Mouse (Mus musculus): ENCODE measurements around the gene Icam1.

Icam1 gene

DNA sequence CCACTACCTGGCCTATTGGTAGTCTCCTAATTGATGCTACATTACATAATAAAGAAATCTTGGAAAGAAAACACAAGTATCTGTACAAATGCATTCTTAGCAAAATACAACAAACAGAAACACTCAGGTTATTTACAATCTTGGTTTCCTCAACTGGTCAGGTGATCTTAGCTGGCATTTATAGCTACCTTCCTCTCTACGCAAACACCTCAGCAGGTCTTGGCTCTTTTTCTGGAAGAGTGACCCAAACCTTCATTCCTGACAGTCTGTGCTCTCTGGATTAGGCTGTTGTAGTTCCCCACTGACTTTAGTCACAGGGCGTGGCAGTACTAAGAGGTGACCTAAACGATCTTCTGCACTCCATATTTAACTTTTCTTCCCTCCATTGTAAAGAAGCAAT lies 29.4 kb downstream of the Icam1 start:
- DNase-seq (ENCODE audit: low spot score in 2 of 2): no peak

DNA sequence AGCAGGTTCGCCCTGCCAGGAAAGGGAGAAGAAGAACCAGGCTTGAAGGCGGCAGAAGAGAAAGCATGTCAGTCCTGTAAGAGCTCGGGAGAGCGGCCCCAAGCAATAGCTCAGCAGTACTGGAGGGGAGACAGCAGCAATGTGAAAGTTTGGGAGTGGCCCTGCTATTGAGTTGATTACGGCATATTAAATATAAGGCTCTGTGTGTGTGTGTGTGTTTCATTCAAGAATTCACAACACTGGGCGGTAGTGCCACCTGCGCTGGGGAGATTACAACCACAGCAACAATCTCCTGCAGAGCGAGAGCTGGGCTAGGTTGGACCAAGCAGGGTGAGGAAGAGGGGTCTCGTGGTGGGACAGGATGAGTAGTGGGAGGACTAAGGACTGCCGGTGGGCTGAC lies 35.8 kb downstream of the Icam1 start:
- DNase-seq (ENCODE audit: low spot score in 2 of 2): no peak

DNA sequence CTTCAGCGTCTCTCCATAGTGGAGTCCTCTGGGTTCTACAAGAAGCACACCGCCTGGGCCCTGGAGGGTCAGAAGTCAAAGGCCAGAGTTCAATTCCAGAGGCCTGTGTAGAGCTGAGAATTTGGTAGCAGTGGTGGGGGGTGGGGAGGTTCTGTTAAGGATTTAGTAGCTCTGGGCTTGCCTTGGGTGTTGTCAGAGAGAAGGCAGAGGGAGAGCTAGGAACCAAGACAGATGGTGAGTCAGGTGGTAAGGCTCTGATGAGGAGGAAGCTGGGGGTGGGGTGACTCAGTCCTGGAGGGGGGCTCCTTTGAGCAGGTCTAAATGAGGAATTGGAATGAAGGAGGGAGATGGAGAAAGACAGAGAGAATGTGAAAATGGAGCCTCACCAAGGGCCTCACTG lies 47.1 kb downstream of the Icam1 start:
- DNase-seq (ENCODE audit: low spot score in 2 of 2): no peak

DNA sequence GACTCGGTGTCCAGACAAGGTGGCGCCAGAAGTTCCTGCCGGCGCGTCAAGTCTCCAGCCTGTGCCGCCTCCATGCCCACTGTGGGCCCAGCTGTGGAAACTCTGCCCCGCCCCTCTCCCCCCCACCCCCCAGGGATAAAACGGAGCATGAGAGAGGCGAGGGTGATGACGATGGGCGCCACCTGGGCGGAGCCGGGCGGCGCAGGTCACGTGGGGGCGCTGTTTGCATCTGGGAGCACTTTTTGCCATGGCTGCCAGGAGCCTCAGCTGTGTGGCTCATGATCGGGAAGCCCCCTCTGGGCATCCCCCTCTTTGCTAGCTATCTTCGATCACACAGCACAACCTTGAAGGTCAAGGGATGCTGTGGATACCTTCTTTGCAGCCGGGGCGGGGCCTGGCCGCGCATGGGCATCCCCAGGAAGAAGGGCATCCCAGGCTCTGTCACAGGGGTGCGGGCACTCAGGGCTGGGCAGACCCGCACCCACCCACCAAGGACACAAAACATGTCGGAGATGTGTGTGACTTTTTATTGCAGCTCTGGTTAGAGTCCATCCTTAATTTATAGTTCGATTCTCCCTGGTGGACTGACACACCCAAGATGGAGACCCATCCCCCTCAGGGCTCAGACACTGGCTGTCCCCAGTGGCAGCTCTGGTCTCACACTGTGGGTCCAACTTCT lies 51.4 kb downstream of the Icam1 start, which contains the start of gene Zglp1:
Zglp1 (minus strand) TSS at position 88 of the 679 bp plus-strand sequence.
- no peak for DNase-seq (ENCODE audit: low spot score in 2 of 2)

DNA sequence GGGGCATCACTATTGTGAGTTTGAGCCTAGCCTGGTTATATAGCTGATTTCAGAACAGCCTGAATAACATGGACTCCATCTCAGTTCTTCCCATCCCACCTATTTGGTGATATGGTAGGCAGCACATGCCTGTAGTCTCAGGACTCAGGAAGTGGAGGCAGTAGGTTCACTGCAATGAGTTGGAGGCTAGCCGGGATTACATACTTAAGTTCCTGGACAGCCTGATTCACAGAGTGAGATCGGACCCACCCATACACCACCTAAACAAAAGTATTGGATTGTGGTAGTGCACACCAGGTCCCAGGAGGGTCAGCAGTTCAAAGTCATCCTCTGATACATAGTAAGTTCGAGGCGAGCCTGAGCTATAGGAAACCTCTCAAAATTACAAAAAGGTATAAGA lies 56.9 kb downstream of the Icam1 start:
- no peak for DNase-seq (ENCODE audit: low spot score in 2 of 2)

DNA sequence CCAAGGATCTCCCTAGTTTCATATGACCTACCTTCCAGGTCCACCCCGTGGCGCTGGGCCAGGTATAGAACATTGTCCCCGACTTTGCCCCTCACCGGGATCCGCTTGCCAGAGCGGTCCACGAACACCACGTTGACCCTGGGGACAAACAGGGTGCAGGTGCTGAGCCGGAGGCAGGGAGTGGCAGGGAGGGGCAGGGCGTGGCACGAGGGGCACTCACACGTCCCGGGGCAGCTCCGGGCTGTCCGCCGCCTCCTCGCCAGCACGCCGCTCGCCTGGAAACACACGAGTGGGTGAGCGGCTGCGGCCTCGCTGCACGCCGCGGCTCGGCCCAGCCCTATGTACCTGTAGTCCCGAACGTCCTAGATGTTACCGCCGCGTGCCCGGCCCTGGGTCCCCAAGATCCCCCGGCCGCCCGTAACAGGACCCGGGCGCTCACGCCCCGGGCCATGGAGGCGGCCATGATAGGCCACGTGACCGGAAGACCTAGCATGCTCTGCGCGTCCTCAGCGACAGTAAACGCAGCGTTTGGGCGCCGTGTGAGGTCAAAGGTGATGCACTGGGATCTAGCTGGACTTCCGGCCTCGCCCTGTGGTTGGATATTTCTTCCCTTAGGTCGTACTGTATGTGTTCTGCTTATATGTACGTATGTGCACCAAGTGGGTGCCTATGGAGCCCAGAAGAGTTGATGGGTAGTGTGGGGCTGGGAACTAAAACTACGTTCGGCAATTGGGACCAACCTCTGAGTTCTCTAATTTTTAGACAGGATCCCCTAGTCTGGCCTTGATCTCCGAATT lies 57.5 kb downstream of the Icam1 start, which contains the start of the genes Gm49373 and Fdx1l:
Gm49373 (minus strand) TSS at position 53 of the 797 bp plus-strand sequence.
Fdx1l (minus strand) TSS at position 571 of the 797 bp plus-strand sequence.
- peak; percentile 80 to 82 for DNase-seq (ENCODE audit: low spot score in 2 of 2)

DNA sequence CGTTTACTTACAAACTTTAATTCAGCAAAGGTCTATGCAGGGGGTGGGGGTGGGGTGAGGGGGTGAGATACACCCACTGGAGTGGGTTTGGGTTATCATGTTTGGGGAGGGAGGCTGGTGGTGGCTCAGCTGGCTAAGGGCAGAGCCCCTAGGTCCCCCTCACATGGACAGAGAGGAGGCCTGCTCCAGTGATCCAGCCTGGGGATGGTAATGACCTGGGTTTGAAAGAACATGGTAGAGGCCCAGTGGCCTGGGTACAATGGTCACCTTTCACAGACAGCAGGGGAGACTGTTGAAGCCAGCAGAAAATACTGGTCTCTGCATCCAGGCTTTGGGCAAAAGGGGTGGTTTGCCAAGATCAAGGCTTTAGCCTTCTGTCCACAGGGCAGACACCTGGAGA lies 58.4 kb downstream of the Icam1 start:
- DNase-seq (ENCODE audit: low spot score in 2 of 2): no peak

DNA sequence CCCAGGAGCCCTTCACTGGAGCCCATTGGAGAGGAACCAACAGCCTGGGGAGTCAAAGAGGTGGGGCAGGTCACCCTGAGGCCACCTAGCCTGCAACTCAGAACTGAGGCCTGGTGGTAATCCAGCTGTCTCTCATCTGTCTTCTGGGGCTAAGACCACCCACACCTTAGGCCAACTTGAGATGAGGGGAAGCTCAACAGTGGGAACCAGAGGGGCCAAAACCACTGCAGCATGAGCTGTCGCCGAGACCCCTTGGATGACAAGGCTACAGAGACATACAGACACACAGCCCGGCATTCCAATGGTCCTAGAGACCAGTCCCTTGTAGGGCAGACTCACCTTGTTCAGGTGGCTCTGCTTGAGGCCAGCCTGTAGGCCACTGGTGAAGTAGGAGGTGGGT lies 59.8 kb downstream of the Icam1 start:
- DNase-seq (ENCODE audit: low spot score in 2 of 2): no peak
